Mouse (Mus musculus) urinary bladder, adult 18-20 months (tissue): ENCODE measurements around the gene Prrt3.

Experiments used
- DNase-seq, 2 experiments: peaks; one replicate each; pipeline ENCODE4 v3.0.0; 2022; ENCODE audit warnings: low spot score in 2 of 2, mixed read lengths in 2 of 2

The Prrt3 gene

GRCm38 (mm10) chr6:113489410-113489809 lies 12.3 kb downstream of the Prrt3 start:
- no peak for DNase-seq

GRCm38 (mm10) chr6:113487125-113487576 lies 14.6 kb downstream of the Prrt3 start:
- DNase-seq: peak in 1 of 2 experiments; percentile 68

- DNase-seq: no peak
These were observed 18.0 kb downstream of the Prrt3 start for GRCm38 (mm10) chr6:113483729-113484128.

- peak; percentile 83 to 96 for DNase-seq
These were observed 18.6 kb downstream of the Prrt3 start, which contains the start of gene Creld1 for GRCm38 (mm10) chr6:113483100-113483615. Creld1 (plus strand) TSS chr6:113483297.

GRCm38 (mm10) chr6:113482477-113483099 lies 19.1 kb downstream of the Prrt3 start:
- no peak for DNase-seq

DNA sequence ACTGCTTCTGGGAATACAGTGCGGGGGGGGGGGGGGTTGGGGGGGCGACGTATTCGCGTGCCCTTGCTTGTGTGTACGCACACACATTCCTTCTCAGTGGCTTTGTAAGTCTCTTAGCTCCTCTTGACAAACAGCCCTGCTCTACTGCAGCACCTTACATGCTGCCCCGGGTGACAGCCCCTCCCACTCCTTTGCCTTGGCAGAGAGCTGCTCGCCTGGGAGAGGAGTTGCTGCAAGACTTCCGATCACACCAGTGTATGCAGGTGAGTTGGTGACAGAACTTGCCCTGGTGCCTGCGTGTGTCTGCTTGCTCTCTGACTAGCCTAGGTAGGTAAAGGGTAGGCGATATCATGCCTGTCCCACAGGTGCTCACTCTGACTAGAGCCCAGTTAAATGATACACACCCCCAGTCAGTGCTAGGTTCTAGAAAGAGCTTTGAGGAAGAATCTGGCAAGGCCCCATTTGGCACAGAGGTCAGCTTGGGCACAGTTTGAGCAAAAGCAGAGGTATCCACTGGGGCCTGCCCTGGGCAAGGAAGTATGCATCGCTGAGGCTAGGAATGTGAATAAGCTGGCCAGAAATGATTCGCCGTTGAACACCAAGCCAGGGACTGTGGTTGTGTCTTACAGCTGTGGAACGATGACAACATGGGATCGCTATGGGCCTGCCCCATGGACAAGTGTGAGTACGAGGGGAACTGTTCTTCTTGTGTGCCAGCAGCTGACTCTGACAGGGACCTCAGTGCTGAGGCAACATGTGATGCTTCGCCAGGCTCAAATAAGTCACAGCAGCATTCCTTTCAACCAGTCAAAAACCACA lies 21.0 kb downstream of the Prrt3 start:
- DNase-seq: peak in 1 of 2 experiments; percentile 84

- no peak for DNase-seq
These were observed 22.8 kb downstream of the Prrt3 start for GRCm38 (mm10) chr6:113478906-113479305.

- no peak for DNase-seq
These were observed 24.4 kb downstream of the Prrt3 start for GRCm38 (mm10) chr6:113477353-113477752.

GRCm38 (mm10) chr6:113473715-113474114 lies 28.0 kb downstream of the Prrt3 start:
- no peak for DNase-seq

DNA sequence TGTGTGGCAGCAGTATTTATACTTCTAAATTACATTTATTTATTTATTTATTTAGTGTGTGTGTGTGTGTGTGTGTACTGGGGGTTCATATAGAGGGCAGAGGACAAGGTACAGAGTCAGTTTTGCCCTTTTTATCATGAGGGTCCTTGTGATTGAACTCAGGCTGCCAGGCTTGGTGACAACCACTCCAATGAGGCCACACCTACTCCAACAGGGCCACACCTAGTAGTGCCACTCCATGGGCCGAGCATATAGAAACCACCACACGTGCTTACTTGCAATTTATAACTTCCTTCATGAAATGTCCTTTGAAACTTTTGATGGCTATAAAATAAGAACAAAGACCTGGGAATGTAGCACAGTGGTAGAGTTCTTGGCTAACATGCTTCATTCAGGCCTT lies 28.5 kb downstream of the Prrt3 start:
- no peak for DNase-seq

GRCm38 (mm10) chr6:113472061-113472460 lies 29.7 kb downstream of the Prrt3 start:
- DNase-seq: peak in 1 of 2 experiments; percentile 56

DNA sequence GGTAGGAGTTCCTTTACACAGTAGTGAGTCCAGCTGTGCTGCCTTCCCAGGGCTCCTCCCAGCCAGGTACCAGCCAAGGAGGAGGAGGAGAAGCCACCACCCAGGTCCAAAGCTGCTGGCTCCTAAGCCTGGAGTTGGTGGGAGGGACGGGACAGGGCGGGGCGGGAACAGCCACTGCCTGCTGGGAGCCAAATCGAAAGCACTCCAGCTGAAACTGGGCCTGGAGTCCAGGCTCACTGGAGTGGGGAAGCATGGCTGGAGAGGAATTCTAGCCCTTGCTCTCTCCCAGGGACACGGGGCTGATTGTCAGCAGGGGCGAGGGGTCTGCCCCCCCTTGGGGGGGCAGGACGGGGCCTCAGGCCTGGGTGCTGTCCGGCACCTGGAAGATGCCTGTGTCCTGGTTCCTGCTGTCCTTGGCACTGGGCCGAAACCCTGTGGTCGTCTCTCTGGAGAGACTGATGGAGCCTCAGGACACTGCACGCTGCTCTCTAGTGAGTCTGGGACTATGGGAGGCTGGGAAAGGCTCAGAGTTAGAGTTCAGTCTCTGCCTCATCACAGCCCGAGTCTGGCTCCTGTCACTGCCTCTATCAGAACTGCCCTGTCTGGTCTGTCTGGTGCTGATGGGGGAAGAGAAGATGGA lies 30.3 kb downstream of the Prrt3 start, which contains the start of gene Il17rc:
Il17rc (plus strand) TSS at position 131 of the 640 bp plus-strand sequence.
- peak in 1 of 2 experiments; percentile 60 for DNase-seq

DNA sequence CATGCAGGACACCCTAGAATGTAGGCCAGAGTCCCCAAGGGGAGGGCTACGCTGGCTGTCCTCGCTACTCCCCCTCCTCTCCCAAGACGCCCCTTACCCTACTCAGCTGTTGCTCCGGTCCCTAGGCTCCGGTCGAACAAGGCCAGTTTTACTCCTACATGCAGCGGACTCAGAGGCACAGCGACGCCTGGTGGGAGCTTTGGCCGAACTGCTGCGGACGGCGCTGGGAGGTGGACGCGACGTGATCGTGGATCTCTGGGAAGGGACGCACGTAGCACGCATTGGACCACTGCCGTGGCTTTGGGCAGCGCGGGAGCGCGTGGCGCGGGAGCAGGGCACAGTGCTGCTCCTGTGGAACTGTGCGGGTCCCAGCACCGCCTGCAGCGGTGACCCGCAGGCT lies 32.3 kb downstream of the Prrt3 start:
- DNase-seq: peak; percentile 56 to 77

DNA sequence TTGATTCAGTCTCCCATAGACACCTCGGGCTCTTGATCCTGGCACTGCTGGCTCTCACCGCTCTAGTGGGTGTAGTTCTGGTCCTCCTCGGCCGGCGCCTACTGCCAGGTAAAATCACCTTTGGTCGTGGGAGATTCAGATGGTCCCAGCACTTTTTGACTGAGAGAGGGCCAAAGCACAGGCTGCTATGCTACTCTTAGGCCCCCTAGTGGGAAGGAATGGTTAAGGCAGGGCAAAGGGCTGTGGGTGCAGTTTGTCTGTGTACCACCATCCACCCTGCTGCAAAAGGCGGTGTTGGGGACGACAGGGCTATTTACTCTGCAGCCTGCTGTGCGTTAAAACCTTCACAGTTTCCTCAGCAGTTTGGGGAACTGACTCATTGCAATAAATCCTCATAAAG lies 32.7 kb downstream of the Prrt3 start:
- no peak for DNase-seq

DNA sequence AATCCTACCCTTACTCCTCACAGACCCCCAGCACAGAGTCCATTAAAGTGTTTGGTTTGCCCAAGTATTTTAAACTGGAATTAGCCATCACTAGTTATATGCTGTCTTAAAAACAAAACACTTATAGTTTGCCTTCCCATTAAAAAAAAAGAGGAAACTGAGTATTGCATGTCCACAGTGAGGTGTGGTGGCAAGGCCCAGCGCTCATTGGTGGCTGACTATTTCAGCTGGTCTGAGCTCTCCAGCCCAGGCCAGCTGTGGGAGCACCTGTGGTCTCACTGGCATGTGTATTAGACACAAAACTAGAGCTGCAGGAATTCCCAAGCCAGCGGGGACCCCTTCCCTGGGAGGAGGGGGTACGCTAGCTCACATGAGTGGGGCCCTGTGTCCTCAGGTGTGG lies 33.2 kb downstream of the Prrt3 start:
- no peak for DNase-seq

DNA sequence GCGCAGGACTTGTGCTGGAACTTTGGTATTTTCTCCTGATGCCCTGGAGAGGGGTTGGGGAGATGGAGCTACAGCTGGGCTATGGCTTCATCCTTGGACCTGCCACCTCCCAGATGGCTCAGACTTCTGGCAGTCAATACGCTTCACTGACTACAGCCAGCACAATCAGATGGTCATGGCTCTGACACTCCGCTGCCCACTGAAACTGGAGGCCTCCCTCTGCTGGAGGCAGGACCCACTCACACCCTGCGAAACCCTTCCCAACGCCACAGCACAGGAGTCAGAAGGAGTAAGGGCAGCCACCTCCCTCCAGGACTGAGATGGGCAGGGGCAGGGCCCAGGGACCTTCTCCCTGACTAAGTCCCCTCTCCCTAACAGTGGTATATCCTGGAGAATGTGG lies 36.1 kb downstream of the Prrt3 start:
- no peak for DNase-seq

- no peak for DNase-seq
These were observed 37.7 kb downstream of the Prrt3 start for GRCm38 (mm10) chr6:113464040-113464439.

DNA sequence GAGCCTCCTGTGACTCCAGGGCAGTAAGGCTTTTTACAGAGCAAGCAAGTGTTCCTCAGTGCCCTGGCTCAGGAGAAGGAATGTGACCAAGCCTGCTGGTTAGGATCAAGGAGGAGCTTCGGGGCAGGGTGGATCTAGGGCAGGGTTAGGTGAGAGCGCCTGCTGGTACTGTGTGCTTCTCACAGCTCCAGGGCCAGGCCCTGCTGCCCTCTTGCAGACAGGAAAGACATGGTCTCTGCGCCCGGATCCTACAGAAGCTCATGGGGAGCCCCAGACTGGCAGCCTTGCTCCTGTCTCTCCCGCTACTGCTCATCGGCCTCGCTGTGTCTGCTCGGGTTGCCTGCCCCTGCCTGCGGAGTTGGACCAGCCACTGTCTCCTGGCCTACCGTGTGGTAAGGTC lies 43.1 kb downstream of the Prrt3 start:
- DNase-seq: peak; percentile 71 to 77

DNA sequence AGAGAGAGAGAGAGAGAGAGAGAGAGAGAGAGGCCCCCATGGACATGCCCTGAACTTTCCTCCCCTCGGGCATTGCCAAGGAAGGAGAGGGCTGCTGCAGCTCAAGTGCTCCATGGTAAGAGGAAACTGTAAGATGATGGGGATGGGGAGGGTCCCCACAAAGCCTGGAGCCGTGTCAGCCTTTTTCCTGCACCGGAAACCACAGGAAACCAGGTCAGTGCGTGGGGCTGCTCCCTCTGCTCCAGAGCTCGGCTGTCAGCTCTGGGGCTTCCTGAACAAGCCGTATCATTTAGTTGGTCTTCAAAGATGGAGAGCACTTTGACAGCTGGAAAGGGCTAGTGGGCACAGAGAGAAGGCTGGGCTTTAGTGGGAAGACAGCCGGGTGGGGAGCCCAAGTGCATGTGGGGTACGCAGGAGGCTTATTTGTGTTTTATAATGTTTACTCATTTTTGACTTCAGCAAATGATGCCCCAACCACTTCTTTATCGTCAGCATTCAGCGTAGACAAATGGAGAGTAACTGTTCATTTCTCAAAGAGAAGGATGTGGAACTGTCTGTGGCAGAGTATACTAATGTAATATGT lies 43.7 kb downstream of the Prrt3 start, which contains the start of gene Il17re:
Il17re (plus strand) TSS at position 533 of the 583 bp plus-strand sequence.
- no peak for DNase-seq

- no peak for DNase-seq
These were observed 46.7 kb downstream of the Prrt3 start for GRCm38 (mm10) chr6:113455007-113455406.

GRCm38 (mm10) chr6:113451839-113452238 lies 49.9 kb downstream of the Prrt3 start:
- DNase-seq: no peak

DNA sequence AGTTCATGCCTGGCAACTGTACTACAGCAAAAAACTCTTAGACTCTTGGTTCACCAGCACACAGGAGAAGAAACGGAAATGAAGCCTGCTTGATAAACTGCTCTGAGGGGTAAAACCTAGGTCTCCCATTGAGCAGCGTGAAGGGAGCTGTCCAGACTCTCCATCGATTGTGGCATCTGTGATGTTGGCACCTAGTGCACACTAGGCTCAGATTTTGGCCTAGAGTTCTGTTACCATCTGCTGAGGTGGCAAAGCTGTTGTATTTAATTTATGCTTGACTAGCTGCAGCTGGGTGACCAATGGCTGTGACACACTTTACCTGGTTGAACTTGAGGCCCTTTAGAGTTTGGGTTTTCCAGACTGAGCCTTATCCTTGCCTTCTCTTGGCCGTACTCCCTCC lies 54.1 kb downstream of the Prrt3 start:
- DNase-seq: no peak
